Mouse (Mus musculus) megakaryocyte, embryonic 14.5 days (primary cell): ENCODE data around the gene Lhpp.

Experiments
- FLI1 ChIP-seq: IDR thresholded peaks from 2 replicates; pipeline ENCODE4 v1.6.1; 2012; ENCODE audit warnings: low read length, inconsistent platforms, mixed read lengths
- GATA1 ChIP-seq: IDR thresholded peaks from 3 replicates; pipeline ENCODE4 v1.6.1; 2012; ENCODE audit warnings: mixed read lengths, low read length, inconsistent platforms, borderline replicate concordance

DNA sequence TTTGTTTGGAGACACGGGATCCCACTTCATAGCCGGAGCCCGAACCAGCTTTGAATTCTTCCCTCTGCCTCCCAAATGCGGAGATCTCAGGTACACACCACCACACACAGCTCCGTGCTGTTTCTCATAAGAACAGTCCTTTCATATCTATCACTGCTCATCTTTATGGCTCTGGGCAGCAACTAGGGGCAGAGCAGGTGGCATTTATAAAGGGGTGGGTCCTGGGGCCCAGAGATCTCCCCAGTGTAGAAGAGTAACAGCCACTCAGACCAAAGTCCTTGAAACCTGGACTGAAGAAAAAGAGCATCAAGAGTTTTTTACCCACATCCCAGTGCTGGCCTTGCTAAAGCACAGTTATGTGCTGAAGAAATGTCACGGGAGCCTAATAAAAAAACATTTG lies 29.9 kb upstream of the Lhpp start:
- TF ChIP-seq GATA1 (no peak), FLI1 (no peak)
